Mouse (Mus musculus): ENCODE data around the gene Qprt. TPM values are rescaled to one million over a fixed set of nuclear protein-coding genes. Genes with fewer than 3 reads are reported as not detected.

Gene Qprt
- polyA plus RNA-seq, 1 experiment from 2014 or later, result not detected

DNA sequence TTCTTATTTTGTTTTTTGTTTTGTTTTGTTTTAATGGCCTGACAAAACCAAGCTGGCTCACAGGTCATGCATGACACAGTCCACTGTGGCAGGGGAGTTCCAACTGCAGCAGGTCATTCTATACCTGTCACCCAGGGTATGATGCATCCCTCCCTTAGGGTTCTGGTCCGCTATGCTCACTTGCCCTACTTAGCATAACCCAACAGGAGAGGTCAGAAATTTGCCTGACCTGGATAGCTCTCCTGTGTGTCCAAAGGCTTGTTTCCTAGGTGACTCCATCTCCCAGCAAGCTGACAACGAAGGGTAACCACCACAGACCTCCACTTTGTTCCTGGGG is 24.2 kb upstream of the Qprt start:
- 60% methylated on average over 2 of the region's 2 CpGs for WGBS
- Histone ChIP-seq H3K4me1 (ENCODE audit: control insufficient read depth, insufficient read depth, low read length) (no peaks in the 10 kb centered on the region), H3K27me3 (ENCODE audit: control insufficient read depth, insufficient read depth, low read length) (no peaks in the 10 kb centered on the region), H3K36me3 (ENCODE audit: control insufficient read depth, insufficient read depth, low read length) (no peaks in the 10 kb centered on the region), H3K27ac (ENCODE audit: low read depth, low read length) (no peak overlapping the region), H3K4me2 (ENCODE audit: low read depth, low read length) (no peak overlapping the region), H3K9ac (replicated peaks; ENCODE audit: low read depth, low read length) (no peak overlapping the region), H3K4me3 (ENCODE audit: low read depth, low read length) (no peak overlapping the region), H3K9me3 (ENCODE audit: control insufficient read depth, low read length) (no peaks in the 10 kb centered on the region)
- no peak for ATAC-seq (ENCODE audit: low read depth)

DNA sequence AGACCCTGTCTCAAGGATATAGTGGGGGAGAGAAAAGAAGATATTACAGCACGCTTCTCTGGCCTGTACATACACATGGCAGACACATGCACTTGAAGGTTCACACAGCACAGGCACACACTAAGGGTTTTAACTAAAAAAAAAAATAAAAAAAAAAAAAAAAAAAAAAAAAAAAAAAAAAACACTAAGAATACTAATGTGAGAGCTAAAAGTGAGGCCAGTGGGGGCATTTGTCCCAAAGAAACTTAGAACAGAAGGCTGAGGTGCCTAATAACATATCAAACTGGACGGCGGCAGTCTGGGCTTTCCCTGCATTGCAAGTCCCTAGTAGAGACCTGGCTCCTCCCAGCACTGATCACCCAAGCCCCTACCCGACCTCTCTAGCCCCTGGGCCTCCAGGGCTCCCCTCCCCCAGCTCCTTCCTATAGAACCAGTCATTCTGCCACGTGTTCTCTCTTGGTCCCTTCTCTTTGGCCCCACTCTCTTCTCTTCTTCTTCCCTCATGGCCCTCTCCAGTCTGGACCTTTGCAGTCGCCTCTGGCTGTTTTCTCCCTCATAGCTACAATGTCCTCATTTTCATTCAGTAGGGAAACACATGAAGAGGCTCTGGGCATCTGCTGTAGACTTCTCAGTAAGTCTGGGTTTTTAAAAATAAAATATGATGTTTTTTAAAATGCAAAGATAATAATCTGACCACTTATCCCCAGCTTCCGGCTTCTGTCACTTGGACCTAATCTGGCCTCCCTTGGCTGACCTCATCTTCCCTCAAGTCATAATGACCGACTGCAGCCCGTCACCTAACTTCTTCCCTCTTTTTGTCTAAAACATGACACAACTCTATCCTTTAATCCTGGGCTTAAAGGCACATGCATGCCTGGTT is 23.6 kb upstream of the Qprt start:
- no peak for ATAC-seq (ENCODE audit: low read depth)
- Histone ChIP-seq H3K9ac (replicated peaks; ENCODE audit: low read depth, low read length) (no peak overlapping the region), H3K27ac (ENCODE audit: low read depth, low read length) (no peak overlapping the region), H3K4me1 (ENCODE audit: control insufficient read depth, insufficient read depth, low read length) (no peaks in the 10 kb centered on the region), H3K4me3 (ENCODE audit: low read depth, low read length) (no peak overlapping the region), H3K9me3 (ENCODE audit: control insufficient read depth, low read length) (no peaks in the 10 kb centered on the region), H3K4me2 (ENCODE audit: low read depth, low read length) (no peak overlapping the region), H3K36me3 (ENCODE audit: control insufficient read depth, insufficient read depth, low read length) (no peaks in the 10 kb centered on the region), H3K27me3 (ENCODE audit: control insufficient read depth, insufficient read depth, low read length) (no peaks in the 10 kb centered on the region)
- 60% methylated on average over 9 of the region's 9 CpGs for WGBS

DNA sequence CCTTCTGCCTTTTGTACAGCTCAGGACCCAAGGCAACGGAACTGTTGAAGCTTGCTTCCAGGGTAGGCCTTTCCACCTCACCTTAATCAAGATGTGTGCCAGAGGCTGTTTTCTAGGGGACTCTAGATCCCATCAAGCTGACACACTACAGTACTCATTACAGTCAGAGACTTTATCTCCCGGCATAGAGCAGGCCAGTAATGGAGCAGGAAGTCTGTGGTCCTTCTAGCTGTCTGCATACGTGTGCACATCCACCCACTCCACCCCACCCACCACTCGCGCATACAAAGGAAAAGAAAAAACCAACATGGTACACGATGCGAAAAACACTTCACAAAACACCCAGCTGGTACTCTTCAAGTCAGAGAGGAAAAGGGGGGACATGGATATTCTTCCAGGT is 22.4 kb upstream of the Qprt start:
- H3K9me3 ChIP-seq (ENCODE audit: control insufficient read depth, low read length), result no peaks in the 10 kb centered on the region
- H3K9ac ChIP-seq (replicated peaks; ENCODE audit: low read depth, low read length), result no peak overlapping the region
- H3K27ac ChIP-seq (ENCODE audit: low read depth, low read length), result no peak overlapping the region
- 90% methylated on average over 7 of the region's 7 CpGs for WGBS
- H3K4me3 ChIP-seq (ENCODE audit: low read depth, low read length), result no peak overlapping the region
- H3K27me3 ChIP-seq (ENCODE audit: control insufficient read depth, insufficient read depth, low read length), result no peaks in the 10 kb centered on the region
- no peak for ATAC-seq (ENCODE audit: low read depth)
- no peaks in the 10 kb centered on the region for H3K36me3 ChIP-seq (ENCODE audit: control insufficient read depth, insufficient read depth, low read length)
- no peak overlapping the region for H3K4me2 ChIP-seq (ENCODE audit: low read depth, low read length)
- H3K4me1 ChIP-seq (ENCODE audit: control insufficient read depth, insufficient read depth, low read length), result no peaks in the 10 kb centered on the region

DNA sequence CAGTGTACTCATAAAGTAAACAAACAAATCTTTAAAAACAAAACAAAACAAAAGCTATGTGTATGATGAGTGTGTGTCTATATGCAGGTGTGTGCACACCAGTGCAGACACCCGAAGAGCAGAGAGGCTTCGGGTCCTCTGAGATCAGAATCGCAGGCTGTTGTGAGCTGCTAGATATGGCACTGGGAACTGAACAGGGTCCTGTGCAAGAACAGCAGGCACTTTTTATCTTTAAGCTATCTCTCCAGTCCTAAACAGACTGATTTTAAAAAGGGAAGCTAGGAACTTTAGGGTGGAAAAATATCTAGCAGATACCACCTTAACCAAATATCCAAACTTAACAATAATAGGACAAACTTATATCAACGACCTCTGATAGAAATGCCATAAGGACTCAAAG is 20.6 kb upstream of the Qprt start:
- H3K27ac ChIP-seq (ENCODE audit: low read depth, low read length), result no peak overlapping the region
- H3K9ac ChIP-seq (replicated peaks; ENCODE audit: low read depth, low read length), result no peak overlapping the region
- H3K9me3 ChIP-seq (ENCODE audit: control insufficient read depth, low read length), result no peaks in the 10 kb centered on the region
- H3K4me3 ChIP-seq (ENCODE audit: low read depth, low read length), result no peak overlapping the region
- ATAC-seq (ENCODE audit: low read depth), result no peak
- 88% methylated on average over 4 of the region's 4 CpGs for WGBS
- H3K4me1 ChIP-seq (ENCODE audit: control insufficient read depth, insufficient read depth, low read length), result no peaks in the 10 kb centered on the region
- H3K36me3 ChIP-seq (ENCODE audit: control insufficient read depth, insufficient read depth, low read length), result no peaks in the 10 kb centered on the region
- H3K27me3 ChIP-seq (ENCODE audit: control insufficient read depth, insufficient read depth, low read length), result no peaks in the 10 kb centered on the region
- no peak overlapping the region for H3K4me2 ChIP-seq (ENCODE audit: low read depth, low read length)

DNA sequence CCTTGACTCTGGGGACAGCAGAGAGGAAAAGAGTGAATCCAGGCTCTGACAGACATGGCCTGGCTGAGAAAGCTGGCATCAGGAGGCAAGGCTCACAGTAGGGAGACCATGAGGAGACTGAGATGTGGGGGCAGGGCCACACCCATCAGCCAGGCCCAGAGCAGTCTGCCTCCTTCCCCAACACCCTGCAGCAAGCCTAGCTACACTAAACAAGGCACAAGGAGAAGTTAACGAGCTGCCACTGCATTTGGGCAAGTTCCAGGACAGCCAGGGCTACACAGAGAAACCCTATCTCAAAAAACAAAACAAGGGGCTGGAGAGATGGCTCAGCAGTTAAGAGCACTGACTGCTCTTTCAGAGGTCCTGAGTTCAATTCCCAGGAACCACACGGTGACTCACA is 20.2 kb upstream of the Qprt start:
- no peak overlapping the region for H3K4me2 ChIP-seq (ENCODE audit: low read depth, low read length)
- no peak overlapping the region for H3K27ac ChIP-seq (ENCODE audit: low read depth, low read length)
- no peaks in the 10 kb centered on the region for H3K36me3 ChIP-seq (ENCODE audit: control insufficient read depth, insufficient read depth, low read length)
- ATAC-seq (ENCODE audit: low read depth), result no peak
- no peaks in the 10 kb centered on the region for H3K27me3 ChIP-seq (ENCODE audit: control insufficient read depth, insufficient read depth, low read length)
- H3K4me3 ChIP-seq (ENCODE audit: low read depth, low read length), result no peak overlapping the region
- no peaks in the 10 kb centered on the region for H3K9me3 ChIP-seq (ENCODE audit: control insufficient read depth, low read length)
- WGBS, result 57% methylated on average over 2 of the region's 2 CpGs
- H3K9ac ChIP-seq (replicated peaks; ENCODE audit: low read depth, low read length), result no peak overlapping the region
- H3K4me1 ChIP-seq (ENCODE audit: control insufficient read depth, insufficient read depth, low read length), result no peaks in the 10 kb centered on the region

DNA sequence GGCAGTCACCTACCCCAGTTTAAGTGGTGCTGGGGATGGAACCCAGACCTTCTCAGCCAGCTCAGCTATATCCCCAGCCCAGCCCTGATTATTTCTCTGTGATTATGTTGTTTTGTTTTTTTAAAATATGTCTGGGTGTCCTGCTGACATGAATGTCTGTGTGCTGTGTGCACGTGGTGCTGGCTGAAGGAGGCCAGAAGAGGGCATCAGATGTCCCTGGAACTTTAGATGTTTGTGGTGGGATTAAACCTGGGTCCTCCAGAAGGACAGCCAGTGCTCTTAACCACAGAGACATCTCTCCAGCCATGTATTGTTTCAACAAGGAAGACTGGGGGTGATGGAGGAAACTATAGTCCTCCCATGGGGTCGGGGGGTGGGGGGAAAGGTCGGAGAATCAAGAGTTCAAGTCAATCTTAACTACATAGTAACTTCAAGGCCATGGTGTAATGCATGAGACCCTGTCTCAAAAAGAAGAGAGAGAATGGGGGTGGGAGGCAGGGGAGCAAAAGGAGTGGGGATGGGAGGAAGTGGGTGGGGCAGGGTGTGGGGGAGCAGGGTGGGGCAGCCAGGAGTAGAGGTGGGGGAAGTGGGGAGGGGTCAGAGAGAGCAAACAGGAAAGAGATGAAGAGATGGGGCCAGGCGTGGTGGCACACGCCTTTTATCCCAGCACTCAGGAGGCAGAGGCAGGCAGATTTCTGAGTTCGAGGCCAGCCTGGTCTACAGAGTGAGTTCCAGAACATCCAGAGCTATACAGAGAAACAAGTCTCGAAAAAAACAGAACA is 18.8 kb upstream of the Qprt start:
- no peaks in the 10 kb centered on the region for H3K27me3 ChIP-seq (ENCODE audit: control insufficient read depth, insufficient read depth, low read length)
- WGBS, result 70% methylated on average over 7 of the region's 7 CpGs

DNA sequence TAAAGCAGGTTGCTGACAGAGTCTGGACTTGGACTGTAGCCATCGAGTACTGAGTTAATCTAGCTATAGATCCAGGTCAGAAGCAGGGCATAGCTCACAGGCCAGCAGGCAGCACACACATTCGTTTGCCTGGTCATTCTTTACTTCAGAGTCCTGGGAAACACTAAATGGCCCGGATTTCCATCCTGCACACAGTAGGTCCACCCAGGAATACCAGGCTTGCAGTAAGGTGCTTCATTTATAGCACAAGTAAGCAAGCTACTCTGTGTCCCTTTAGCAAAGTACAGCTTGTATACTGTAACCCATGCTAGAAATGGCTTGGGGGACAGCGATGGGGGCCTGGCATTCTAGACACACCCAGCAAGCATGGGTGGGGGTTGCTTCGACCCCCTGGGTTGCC is 17.5 kb upstream of the Qprt start:
- no peak overlapping the region for H3K27ac ChIP-seq (ENCODE audit: low read depth, low read length)
- no peaks in the 10 kb centered on the region for H3K4me1 ChIP-seq (ENCODE audit: control insufficient read depth, insufficient read depth, low read length)
- H3K27me3 ChIP-seq (ENCODE audit: control insufficient read depth, insufficient read depth, low read length), result no peaks in the 10 kb centered on the region
- H3K9me3 ChIP-seq (ENCODE audit: control insufficient read depth, low read length), result no peaks in the 10 kb centered on the region
- whole genome bisulfite sequencing, result 57% methylated on average over 5 of the region's 5 CpGs
- H3K4me2 ChIP-seq (ENCODE audit: low read depth, low read length), result no peak overlapping the region
- H3K9ac ChIP-seq (replicated peaks; ENCODE audit: low read depth, low read length), result no peak overlapping the region
- H3K4me3 ChIP-seq (ENCODE audit: low read depth, low read length), result no peak overlapping the region
- no peak for ATAC-seq (ENCODE audit: low read depth)
- H3K36me3 ChIP-seq (ENCODE audit: control insufficient read depth, insufficient read depth, low read length), result no peaks in the 10 kb centered on the region

More for the DNA sequence above, 18.8 kb upstream of the Qprt start:
- Histone ChIP-seq H3K9ac (replicated peaks; ENCODE audit: low read depth, low read length) (no peak overlapping the region), H3K4me3 (ENCODE audit: low read depth, low read length) (no peak overlapping the region), H3K36me3 (ENCODE audit: control insufficient read depth, insufficient read depth, low read length) (no peaks in the 10 kb centered on the region), H3K4me2 (ENCODE audit: low read depth, low read length) (no peak overlapping the region), H3K9me3 (ENCODE audit: control insufficient read depth, low read length) (no peaks in the 10 kb centered on the region), H3K27ac (ENCODE audit: low read depth, low read length) (no peak overlapping the region), H3K4me1 (ENCODE audit: control insufficient read depth, insufficient read depth, low read length) (no peaks in the 10 kb centered on the region)
- no peak for ATAC-seq (ENCODE audit: low read depth)

DNA sequence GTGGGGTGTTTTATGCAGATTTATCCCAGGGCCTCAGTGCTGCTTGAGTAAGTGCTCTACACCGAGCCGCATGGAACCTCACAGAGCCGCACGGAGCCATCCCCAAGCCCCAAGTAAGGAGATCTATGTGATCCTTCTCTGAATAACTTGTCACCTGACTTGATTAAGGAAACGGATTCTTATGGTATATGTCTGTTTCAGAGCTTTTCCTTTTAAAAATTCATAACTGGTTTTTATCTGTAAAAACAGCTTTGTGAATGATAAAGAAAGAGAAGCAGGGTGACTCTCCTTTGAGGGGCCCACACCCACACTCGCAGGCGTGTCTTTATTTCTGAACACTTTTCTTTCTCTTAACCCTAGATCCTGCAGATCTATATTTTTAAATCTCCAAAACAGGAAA is 17.1 kb upstream of the Qprt start:
- Histone ChIP-seq H3K27ac (ENCODE audit: low read depth, low read length) (no peak overlapping the region), H3K4me1 (ENCODE audit: control insufficient read depth, insufficient read depth, low read length) (no peaks in the 10 kb centered on the region), H3K4me2 (ENCODE audit: low read depth, low read length) (no peak overlapping the region), H3K4me3 (ENCODE audit: low read depth, low read length) (no peak overlapping the region), H3K27me3 (ENCODE audit: control insufficient read depth, insufficient read depth, low read length) (no peaks in the 10 kb centered on the region), H3K9ac (replicated peaks; ENCODE audit: low read depth, low read length) (no peak overlapping the region), H3K9me3 (ENCODE audit: control insufficient read depth, low read length) (no peaks in the 10 kb centered on the region), H3K36me3 (ENCODE audit: control insufficient read depth, insufficient read depth, low read length) (no peaks in the 10 kb centered on the region)
- ATAC-seq (ENCODE audit: low read depth), result no peak
- 93% methylated on average over 7 of the region's 7 CpGs for WGBS

DNA sequence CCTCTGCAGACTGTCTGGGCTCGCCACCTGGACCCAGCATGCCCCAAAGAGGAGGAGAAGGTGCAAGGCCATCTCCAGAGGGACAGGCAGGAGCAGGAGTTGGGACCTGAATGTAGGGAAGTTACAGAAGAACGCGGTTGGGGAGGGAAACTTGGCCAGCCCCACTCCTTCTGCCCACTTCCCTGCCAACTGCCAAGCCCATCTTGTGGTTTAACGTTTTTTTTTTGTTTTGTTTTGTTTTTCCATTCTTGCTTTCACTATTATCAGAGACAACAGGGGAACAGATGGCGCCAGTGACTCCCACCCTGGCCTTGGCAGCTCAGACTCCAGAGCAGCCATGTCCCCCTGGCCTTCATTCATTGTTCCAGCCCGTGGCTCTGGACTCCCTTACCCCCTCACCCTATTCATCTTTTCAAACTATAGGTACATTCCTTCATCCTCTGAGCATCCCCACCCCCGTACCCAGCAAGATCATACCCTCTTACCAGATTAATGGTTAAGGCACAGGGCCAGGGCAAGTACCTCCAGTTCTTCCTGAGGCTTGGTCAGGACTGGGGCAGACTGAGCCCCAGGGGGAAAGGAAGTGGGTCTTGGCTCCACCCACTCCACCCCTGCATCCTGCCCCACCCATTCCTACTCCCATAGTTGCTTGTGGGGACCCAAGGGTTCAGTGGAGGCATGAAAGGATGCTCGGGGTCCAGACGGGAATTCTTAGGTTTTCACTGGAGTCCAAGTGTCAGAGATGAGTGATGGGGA is 15.4 kb upstream of the Qprt start, which contains the start of gene Spn:
Gene Spn, minus strand, starts transcription at position 562 of the 756 bp plus-strand sequence.
- ATAC-seq (ENCODE audit: low read depth), result no peak
- H3K4me1 ChIP-seq (ENCODE audit: control insufficient read depth, insufficient read depth, low read length), result no peaks in the 10 kb centered on the region
- H3K9me3 ChIP-seq (ENCODE audit: control insufficient read depth, low read length), result no peaks in the 10 kb centered on the region
- no peaks in the 10 kb centered on the region for H3K27me3 ChIP-seq (ENCODE audit: control insufficient read depth, insufficient read depth, low read length)
- H3K4me3 ChIP-seq (ENCODE audit: low read depth, low read length), result no peak within 1 kb of the TSS
- WGBS, result 78% methylated on average over 9 of the region's 9 CpGs
- no peak within 1 kb of the TSS for H3K27ac ChIP-seq (ENCODE audit: low read depth, low read length)
- H3K9ac ChIP-seq (replicated peaks; ENCODE audit: low read depth, low read length), result no peak within 1 kb of the TSS
- no peaks in the 10 kb centered on the region for H3K36me3 ChIP-seq (ENCODE audit: control insufficient read depth, insufficient read depth, low read length)
- H3K4me2 ChIP-seq (ENCODE audit: low read depth, low read length), result no peak within 1 kb of the TSS

Data from neural tube, embryonic 14.5 days (tissue).